8 mouse cellular contexts compared by ENCODE assay signal in the genomic region with DNA sequence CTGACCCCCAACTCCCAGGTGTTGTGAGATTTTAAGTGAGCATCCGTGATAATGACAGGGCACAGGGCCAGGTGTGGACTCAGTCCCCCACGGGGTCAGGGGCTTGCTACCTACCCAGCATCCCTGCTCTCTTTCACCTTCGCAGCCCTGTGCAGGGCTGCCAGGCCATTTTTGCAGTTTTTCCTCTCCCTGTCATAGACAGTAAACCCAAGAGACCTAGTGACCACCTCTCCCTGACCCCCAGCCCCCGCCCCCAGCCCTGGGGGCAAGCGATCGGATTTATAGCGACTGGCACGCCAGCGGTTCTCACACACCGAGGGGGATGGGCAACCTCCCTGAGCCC. TPM values are rescaled to one million over a fixed set of nuclear protein-coding genes. Genes with fewer than 3 reads are reported as not detected.
DNase-seq lines count a peak whose midpoint lies in the region; ATAC-seq and TF ChIP-seq lines count a peak whose summit lies in the region.

No protein-coding gene starts in this region.

- peak overlapping the region; percentile 67 for H3K9ac ChIP-seq in CH12.LX (ENCODE audit: insufficient read depth, low read depth)
- peak overlapping the region; percentile 91 for H3K9ac ChIP-seq in forebrain, embryonic 16.5 days (replicated peaks; ENCODE audit: low read depth, low read length)
- peak overlapping the region; percentile 51; the same call in 1 of the 2 replicates for H3K9ac ChIP-seq in liver, embryonic 15.5 days

- TF ChIP-seq POLR2A in CH12.LX (IDR thresholded peaks at IDR 0.05; ENCODE audit: low read depth, low read length): no peak

- no peak for TF ChIP-seq RAD21 in CH12.LX (IDR thresholded peaks at IDR 0.05; ENCODE audit: low read depth, low read length)

- in situ Hi-C loops in CH12.LX (cut with MboI; ENCODE audit: low pct_ligation_motif_present, low pct_unique_long_range_greater_than_20kb, low sequenced_read_pairs): no loop called here

- peak overlapping the region; percentile 96 for H3K27ac ChIP-seq in heart, embryonic 10.5 days
- H3K27ac ChIP-seq in CH12.LX (ENCODE audit: insufficient read depth, low read depth): no peak overlapping the region
- peak overlapping the region; percentile 46 for H3K27ac ChIP-seq in forebrain, embryonic 16.5 days (ENCODE audit: low read length)
- H3K27ac ChIP-seq in liver, embryonic 15.5 days (replicated peaks): no peak overlapping the region

- no peak for TF ChIP-seq EP300 in CH12.LX (IDR thresholded peaks at IDR 0.05; ENCODE audit: low read length)

- 4% methylated on average over 10 of the region's 10 CpGs for WGBS in heart, embryonic 10.5 days
- WGBS in forebrain, embryonic 16.5 days: 3% methylated on average over 10 of the region's 10 CpGs
- 6% methylated on average over 10 of the region's 10 CpGs for WGBS in liver, embryonic 15.5 days (ENCODE audit: insufficient replicate concordance)

- H3K36me3 ChIP-seq in heart, embryonic 10.5 days: peaks cover 14% of the 10 kb centered on the region
- H3K36me3 ChIP-seq in CH12.LX (replicated peaks in 1 of 2; ENCODE audit: control insufficient read depth in 1 of 2, insufficient read depth in 1 of 2, low read length in 1 of 2): peaks cover 0 to 19% of the 10 kb centered on the region in 2 experiments
- H3K36me3 ChIP-seq in forebrain, embryonic 16.5 days (ENCODE audit: control insufficient read depth, insufficient read depth): 0 out of 2 replicates have a peak, but pooled peaks cover 4% of the 10 kb centered on the region
- no peaks in the 10 kb centered on the region for H3K36me3 ChIP-seq in liver, embryonic 15.5 days (replicated peaks)

- DNase-seq in heart, embryonic 10.5 days (ENCODE audit: low spot score): no peak
- DNase-seq in heart, adult 18-20 months: no peak
- no peak for DNase-seq in CH12.LX (ENCODE audit: extremely low read depth)
- DNase-seq in urinary bladder, adult 2 months (ENCODE audit: low spot score): no peak
- DNase-seq in ovary, postnatal 10 days (ENCODE audit: low spot score): no peak
- DNase-seq in left cerebral cortex, adult 8-10 months (ENCODE audit: low spot score in 2 of 2): no peak

- H3K27me3 ChIP-seq in heart, embryonic 10.5 days (ENCODE audit: insufficient read depth, poor library complexity, severe bottlenecking): 0 out of 2 replicates have a peak, but pooled peaks cover 10% of the 10 kb centered on the region
- H3K27me3 ChIP-seq in CH12.LX (replicated peaks): peaks cover 31% of the 10 kb centered on the region
- H3K27me3 ChIP-seq in forebrain, embryonic 16.5 days (replicated peaks; ENCODE audit: control insufficient read depth, insufficient read depth, low read length): no peaks in the 10 kb centered on the region
- peaks cover 59% of the 10 kb centered on the region for H3K27me3 ChIP-seq in liver, embryonic 15.5 days

- dilution Hi-C loops in CH12.LX (cut with MboI; ENCODE audit: extremely low pct_ligation_motif_present, extremely low pct_unique_long_range_greater_than_20kb, low sequenced_read_pairs): no loop called here

- H3K4me2 ChIP-seq in CH12.LX (ENCODE audit: insufficient read depth, low read depth, poor library complexity, severe bottlenecking): peak overlapping the region; percentile 58
- H3K4me2 ChIP-seq in forebrain, embryonic 16.5 days (ENCODE audit: low read length): peak overlapping the region; percentile 71
- H3K4me2 ChIP-seq in liver, embryonic 15.5 days: peak overlapping the region; percentile 73

- H3K79me2 ChIP-seq in CH12.LX (replicated peaks; ENCODE audit: control insufficient read depth, extremely low read depth, insufficient read depth, poor library complexity, severe bottlenecking): no peaks in the 10 kb centered on the region

- peak; percentile 27; the same call in 1 of the 2 replicates for ATAC-seq in forebrain, embryonic 16.5 days
- ATAC-seq in liver, embryonic 15.5 days (ENCODE audit: insufficient read depth): 0 out of 2 replicates have a peak, but pooled peaks have one; percentile 5

- TF ChIP-seq CTCF in CH12.LX (conservative IDR thresholded peaks at IDR 0.05 in 1 of 2, IDR thresholded peaks at IDR 0.05 in 1 of 2; ENCODE audit: low read depth in 2 of 2, low read length in 2 of 2): no peak

- peak overlapping the region; percentile 93 for H3K4me3 ChIP-seq in heart, embryonic 10.5 days
- H3K4me3 ChIP-seq in CH12.LX (replicated peaks in 1 of 3; ENCODE audit: low read depth in 2 of 3, low read length in 2 of 3, poor library complexity in 1 of 3): peak overlapping the region; percentile 53 to 80 (median 70)
- peak overlapping the region; percentile 81 for H3K4me3 ChIP-seq in forebrain, embryonic 16.5 days (replicated peaks; ENCODE audit: low read length)
- peak overlapping the region; percentile 60 for H3K4me3 ChIP-seq in liver, embryonic 15.5 days (replicated peaks)

- no peaks in the 10 kb centered on the region for H3K9me3 ChIP-seq in heart, embryonic 10.5 days
- H3K9me3 ChIP-seq in CH12.LX (replicated peaks; ENCODE audit: low read length): peaks cover 6% of the 10 kb centered on the region
- H3K9me3 ChIP-seq in forebrain, embryonic 16.5 days (ENCODE audit: control insufficient read depth, low read length): no peaks in the 10 kb centered on the region
- no peaks in the 10 kb centered on the region for H3K9me3 ChIP-seq in liver, embryonic 15.5 days (replicated peaks)

- H3K4me1 ChIP-seq in heart, embryonic 10.5 days: peaks cover 41% of the 10 kb centered on the region
- H3K4me1 ChIP-seq in CH12.LX (ENCODE audit: control insufficient read depth in 1 of 2, insufficient read depth in 2 of 2): peaks cover 10 to 37% of the 10 kb centered on the region in 2 experiments
- H3K4me1 ChIP-seq in forebrain, embryonic 16.5 days (replicated peaks; ENCODE audit: control insufficient read depth, insufficient read depth, low read length): peaks cover 25% of the 10 kb centered on the region
- peaks cover 37% of the 10 kb centered on the region for H3K4me1 ChIP-seq in liver, embryonic 15.5 days (replicated peaks)

TF ChIP-seq in CH12.LX, 34 proteins besides CTCF, POLR2A, EP300 and RAD21:
- TF ChIP-seq RCOR1 (conservative IDR thresholded peaks at IDR 0.05; ENCODE audit: low read depth, low read length) (no peak), ELF1 (IDR thresholded peaks at IDR 0.05; ENCODE audit: low read depth, low read length) (no peak), SIN3A (IDR thresholded peaks at IDR 0.05; ENCODE audit: low read length) (no peak), NRF1 (IDR thresholded peaks at IDR 0.05; ENCODE audit: low read depth, low read length) (no peak), PAX5 (IDR thresholded peaks at IDR 0.05; ENCODE audit: low read length) (no peak), CHD2 (IDR thresholded peaks at IDR 0.05; ENCODE audit: low read length) (peak; percentile 22; the same call in 1 of the 2 replicates), POLR2AphosphoS2 (IDR thresholded peaks at IDR 0.05; ENCODE audit: low read depth, low read length) (no peak)

RNA-seq across cellular contexts. Expression of gene Sh3pxd2b, which starts 0.4 kb away (rescaled TPM):
- polyA plus RNA-seq in heart, embryonic 10.5 days (2016; fragmentation: Nextera tagmentation; extraction: Ambion mirVana): 14.9 and 16.8 TPM in 2 replicates
- 1 to 10 TPM; 5.9 to 6.1 TPM for total RNA-seq in heart, adult 18-20 months (2021)
- total RNA-seq in CH12.LX (2012; rRNA removed): 5.3 and 6.7 TPM in 2 replicates
- total RNA-seq in CH12.LX (2014; rRNA removed): 1.7 and 2.4 TPM in 2 replicates
- 11.3 and 13.2 TPM in 2 replicates for polyA plus RNA-seq in CH12.LX (2012; ENCODE audit: insufficient read length, low read depth)
- 16.2 and 22.4 TPM in 2 replicates for polyA plus RNA-seq in forebrain, embryonic 16.5 days (2015; fragmentation: Nextera tagmentation; extraction: Ambion mirVana)
- polyA plus RNA-seq in liver, embryonic 15.5 days (2015; fragmentation: Nextera tagmentation; extraction: Ambion mirVana): 1.0 and 1.1 TPM in 2 replicates
- polyA plus RNA-seq in urinary bladder, adult 2 months (2012; rRNA removed): 10.0 and 15.0 TPM in 2 replicates
- 10 to 100 TPM in 3 of 4 experiments, 1 to 10 TPM in 1; 9.1 to 12.6 (median 11.9) TPM for total RNA-seq in left cerebral cortex, adult 8-10 months (2022)

RNA-seq across cellular contexts. Expression of gene Hbq1a, which starts 47.4 kb away (rescaled TPM):
- not detected in 2 replicates for polyA plus RNA-seq in heart, embryonic 10.5 days (2016; fragmentation: Nextera tagmentation; extraction: Ambion mirVana)
- 1 to 10 TPM in 1 of 2 experiments, under 1 TPM in 1; 0.87 to 1.2 TPM for total RNA-seq in heart, adult 18-20 months (2021)
- total RNA-seq in CH12.LX (2012; rRNA removed) (not detected in 2 replicates), CH12.LX (2014; rRNA removed) (not detected in 2 replicates)
- polyA plus RNA-seq in CH12.LX (2012; ENCODE audit: insufficient read length, low read depth): not detected in 2 replicates
- polyA plus RNA-seq in forebrain, embryonic 16.5 days (2015; fragmentation: Nextera tagmentation; extraction: Ambion mirVana): 1.3 and 1.9 TPM in 2 replicates
- 7.3 and 8.0 TPM in 2 replicates for polyA plus RNA-seq in liver, embryonic 15.5 days (2015; fragmentation: Nextera tagmentation; extraction: Ambion mirVana)
- polyA plus RNA-seq in urinary bladder, adult 2 months (2012; rRNA removed): not detected in 2 replicates
- total RNA-seq in left cerebral cortex, adult 8-10 months (2022): 1 to 10 TPM in 1 of 4 experiments, under 1 TPM in 2, not detected in 1; 0.67 to 1.9 (median 0.71) TPM

RNA-seq across cellular contexts. Expression of gene Hba-a2, which starts 50.9 kb away (rescaled TPM):
- 9,075 and 12,184 TPM in 2 replicates for polyA plus RNA-seq in heart, embryonic 10.5 days (2016; fragmentation: Nextera tagmentation; extraction: Ambion mirVana)
- total RNA-seq in heart, adult 18-20 months (2021): 1,000 to 10,000 TPM; 8,094 to 8,438 TPM
- total RNA-seq in CH12.LX (2012; rRNA removed): 2.6 and 4.6 TPM in 2 replicates
- total RNA-seq in CH12.LX (2014; rRNA removed): 2.9 and 3.1 TPM in 2 replicates
- 10.3 and 13.3 TPM in 2 replicates for polyA plus RNA-seq in CH12.LX (2012; ENCODE audit: insufficient read length, low read depth)
- 5,488 and 6,869 TPM in 2 replicates for polyA plus RNA-seq in forebrain, embryonic 16.5 days (2015; fragmentation: Nextera tagmentation; extraction: Ambion mirVana)
- 175,652 and 176,876 TPM in 2 replicates for polyA plus RNA-seq in liver, embryonic 15.5 days (2015; fragmentation: Nextera tagmentation; extraction: Ambion mirVana)
- polyA plus RNA-seq in urinary bladder, adult 2 months (2012; rRNA removed): 173 and 196 TPM in 2 replicates
- 100 to 1,000 TPM; 161 to 321 (median 230) TPM for total RNA-seq in left cerebral cortex, adult 8-10 months (2022)

Comparison
In these comparisons a context has a peak if more than half of its experiments do, and no peak if none do; other contexts are left out.
1. H3K27ac ChIP-seq: peak in heart, embryonic 10.5 days (single experiment) and forebrain, embryonic 16.5 days (single experiment); none in CH12.LX (single experiment) and liver, embryonic 15.5 days (single experiment).
2. RNA of gene Hba-a2, which starts 50.9 kb away (polyA plus RNA-seq): 175,652 to 176,876 TPM in liver, embryonic 15.5 days, 9,075 to 12,184 TPM in heart, embryonic 10.5 days and 5,488 to 6,869 TPM in forebrain, embryonic 16.5 days; 173 to 196 TPM in urinary bladder, adult 2 months and 10.3 to 13.3 TPM in CH12.LX; every median in the first group is over 10 times any median in the second.
3. Peak in every context shown above with its lines, with median percentiles within 50 percentile points of each other: H3K4me3 ChIP-seq, H3K4me2 ChIP-seq and H3K9ac ChIP-seq.